8 mouse cellular contexts compared by ENCODE assay signal in the genomic region with DNA sequence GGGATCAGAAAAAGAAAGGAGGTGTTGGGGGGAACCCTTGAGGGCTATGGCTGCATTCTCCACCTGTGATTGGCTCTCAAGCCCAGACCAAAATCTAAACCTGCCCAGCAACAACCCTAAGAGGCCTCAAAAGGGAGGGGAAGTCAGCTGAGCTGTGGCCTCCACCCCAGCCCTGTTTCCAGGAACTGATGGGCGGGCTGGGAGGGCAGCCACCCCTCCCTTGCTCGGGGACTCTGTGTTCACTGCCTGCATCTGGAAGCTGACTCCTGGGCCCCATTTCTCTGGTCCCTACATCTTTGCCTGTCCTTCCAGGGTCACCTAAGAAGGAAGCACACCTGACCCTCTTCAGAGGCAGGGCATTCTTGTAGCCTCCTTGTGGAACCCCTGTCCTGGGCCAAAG. TPM values are rescaled to one million over a fixed set of nuclear protein-coding genes. Genes with fewer than 3 reads are reported as not detected.
DNase-seq lines count a peak whose midpoint lies in the region; ATAC-seq and TF ChIP-seq lines count a peak whose summit lies in the region.

No protein-coding gene starts in this region.

- H3K9ac ChIP-seq in lung, embryonic 16.5 days (ENCODE audit: low read length): peak overlapping the region; percentile 55

- H3K27me3 ChIP-seq in lung, embryonic 16.5 days (ENCODE audit: control insufficient read depth, insufficient read depth, low read depth, low read length): no peaks in the 10 kb centered on the region
- H3K27me3 ChIP-seq in splenic B cell, adult 2 months (ENCODE audit: control insufficient read depth, insufficient read depth, low read length, poor library complexity, severe bottlenecking): no peaks in the 10 kb centered on the region

- ATAC-seq in lung, embryonic 16.5 days (ENCODE audit: low read depth): peak; percentile 75

- 8% methylated on average over 2 of the region's 2 CpGs for WGBS in lung, embryonic 16.5 days

- H3K36me3 ChIP-seq in lung, embryonic 16.5 days (ENCODE audit: control insufficient read depth, insufficient read depth, low read length): peaks cover 8% of the 10 kb centered on the region; the same call in 1 of the 2 replicates
- H3K36me3 ChIP-seq in splenic B cell, adult 2 months (ENCODE audit: control insufficient read depth, insufficient read depth, low read length, poor library complexity, severe bottlenecking): no peaks in the 10 kb centered on the region

- H3K9me3 ChIP-seq in lung, embryonic 16.5 days (ENCODE audit: control insufficient read depth, low read length): no peaks in the 10 kb centered on the region

- no peak for DNase-seq in layer of hippocampus, adult 2 months (ENCODE audit: low spot score in 2 of 2)
- DNase-seq in layer of hippocampus, adult 18-20 months (ENCODE audit: low spot score in 2 of 2): no peak
- DNase-seq in brain, adult 2 months (ENCODE audit: low read depth, low spot score): peak; percentile 66
- peak; percentile 99 for DNase-seq in heart, adult 11 months
- DNase-seq in kidney, adult 11 months: peak; percentile 82
- DNase-seq in splenic B cell, adult 2 months (ENCODE audit: low read depth, low spot score): peak; percentile 94
- DNase-seq in cerebellum, adult 9-11 months: no peak

- no peak for TF ChIP-seq CTCF in layer of hippocampus, adult 2 months (conservative IDR thresholded peaks at IDR 0.05)

- H3K4me2 ChIP-seq in lung, embryonic 16.5 days (ENCODE audit: low read depth, low read length): peak overlapping the region; percentile 47

- no peak overlapping the region for H3K4me3 ChIP-seq in layer of hippocampus, adult 2 months
- H3K4me3 ChIP-seq in lung, embryonic 16.5 days (ENCODE audit: low read length): no peak overlapping the region; the same call in 1 of the 2 replicates

- peaks cover 47% of the 10 kb centered on the region for H3K4me1 ChIP-seq in lung, embryonic 16.5 days (replicated peaks; ENCODE audit: control insufficient read depth, insufficient read depth, low read length)

- peak overlapping the region; percentile 83 for H3K27ac ChIP-seq in layer of hippocampus, adult 2 months
- H3K27ac ChIP-seq in lung, embryonic 16.5 days (ENCODE audit: low read length): peak overlapping the region; percentile 99

RNA-seq across cellular contexts. Expression of gene Adamtsl4, which starts 13.5 kb away (rescaled TPM):
- 1 to 10 TPM; 7.0 to 7.9 TPM for total RNA-seq in layer of hippocampus, adult 2 months (2021)
- 1 to 10 TPM; 7.1 to 7.4 TPM for total RNA-seq in layer of hippocampus, adult 18-20 months (2021)
- polyA plus RNA-seq in lung, embryonic 16.5 days (2015; fragmentation: Nextera tagmentation; extraction: Ambion mirVana): 4.4 and 5.5 TPM in 2 replicates

RNA-seq across cellular contexts. Expression of gene Mcl1, which starts 15.6 kb away (rescaled TPM):
- 10 to 100 TPM; 49.6 to 55.2 TPM for total RNA-seq in layer of hippocampus, adult 2 months (2021)
- total RNA-seq in layer of hippocampus, adult 18-20 months (2021): 10 to 100 TPM; 56.9 to 62.7 TPM
- polyA plus RNA-seq in lung, embryonic 16.5 days (2015; fragmentation: Nextera tagmentation; extraction: Ambion mirVana): 23.1 and 31.7 TPM in 2 replicates

RNA-seq across cellular contexts. Expression of gene Ensa, which starts 49.4 kb away (rescaled TPM):
- 100 to 1,000 TPM; 302 to 322 TPM for total RNA-seq in layer of hippocampus, adult 2 months (2021)
- 100 to 1,000 TPM; 322 to 323 TPM for total RNA-seq in layer of hippocampus, adult 18-20 months (2021)
- polyA plus RNA-seq in lung, embryonic 16.5 days (2015; fragmentation: Nextera tagmentation; extraction: Ambion mirVana): 61.6 and 65.0 TPM in 2 replicates

Comparison
In these comparisons a context has a peak if more than half of its experiments do, and no peak if none do; other contexts are left out.
1. DNase-seq: peak in brain, adult 2 months (single experiment), heart, adult 11 months (single experiment), kidney, adult 11 months (single experiment) and splenic B cell, adult 2 months (single experiment); none in layer of hippocampus, adult 2 months (0 of 2), layer of hippocampus, adult 18-20 months (0 of 2) and cerebellum, adult 9-11 months (single experiment).